Mouse (Mus musculus): ENCODE results near the gene Ube3b. TPM values are rescaled to one million over a fixed set of nuclear protein-coding genes. Genes with fewer than 3 reads are reported as not detected.

Gene Ube3b
- polyA plus RNA-seq, 1 experiment from 2014 or later = 46.3 TPM

DNA sequence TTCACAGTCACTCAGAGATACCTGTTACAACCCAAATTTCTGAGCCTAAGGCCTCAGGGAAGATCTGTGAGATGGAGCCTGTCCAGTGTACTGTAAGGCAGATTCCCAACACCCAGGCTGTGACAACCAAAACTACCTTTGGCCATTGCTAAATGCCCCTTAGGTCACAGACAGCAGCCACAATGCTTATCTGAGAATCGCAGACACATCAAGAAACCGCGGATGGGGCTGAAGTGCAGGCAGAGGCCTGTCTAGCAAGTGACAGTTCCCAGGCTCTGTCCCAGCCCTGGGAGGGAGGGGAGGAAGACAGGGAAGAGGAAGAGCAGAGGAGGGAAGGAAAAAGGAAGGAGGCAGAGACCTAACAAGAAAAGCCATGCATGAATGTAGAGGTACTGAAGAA lies 9.1 kb upstream of the Ube3b start:
- Histone ChIP-seq H3K9me3 (ENCODE audit: control insufficient read depth, low read depth, low read length) (no peaks in the 10 kb centered on the region), H3K4me1 (ENCODE audit: control insufficient read depth, insufficient read depth, low read length) (peaks cover 52% of the 10 kb centered on the region), H3K27ac (ENCODE audit: low read length) (peak overlapping the region; percentile 98), H3K4me2 (replicated peaks; ENCODE audit: low read depth, low read length) (peak overlapping the region; percentile 16; the same call in 1 of the 2 replicates), H3K4me3 (ENCODE audit: low read depth, low read length) (no peak overlapping the region), H3K36me3 (ENCODE audit: control insufficient read depth, insufficient read depth, low read length) (peaks cover 71% of the 10 kb centered on the region), H3K9ac (replicated peaks; ENCODE audit: low read depth, low read length) (no peak overlapping the region), H3K27me3 (ENCODE audit: control insufficient read depth, insufficient read depth, low read length) (no peaks in the 10 kb centered on the region)
- ATAC-seq (ENCODE audit: insufficient number of reproducible peaks, insufficient read depth, low FRiP score, low read depth) = no peak
- 45% methylated on average over 3 of the region's 3 CpGs for WGBS

DNA sequence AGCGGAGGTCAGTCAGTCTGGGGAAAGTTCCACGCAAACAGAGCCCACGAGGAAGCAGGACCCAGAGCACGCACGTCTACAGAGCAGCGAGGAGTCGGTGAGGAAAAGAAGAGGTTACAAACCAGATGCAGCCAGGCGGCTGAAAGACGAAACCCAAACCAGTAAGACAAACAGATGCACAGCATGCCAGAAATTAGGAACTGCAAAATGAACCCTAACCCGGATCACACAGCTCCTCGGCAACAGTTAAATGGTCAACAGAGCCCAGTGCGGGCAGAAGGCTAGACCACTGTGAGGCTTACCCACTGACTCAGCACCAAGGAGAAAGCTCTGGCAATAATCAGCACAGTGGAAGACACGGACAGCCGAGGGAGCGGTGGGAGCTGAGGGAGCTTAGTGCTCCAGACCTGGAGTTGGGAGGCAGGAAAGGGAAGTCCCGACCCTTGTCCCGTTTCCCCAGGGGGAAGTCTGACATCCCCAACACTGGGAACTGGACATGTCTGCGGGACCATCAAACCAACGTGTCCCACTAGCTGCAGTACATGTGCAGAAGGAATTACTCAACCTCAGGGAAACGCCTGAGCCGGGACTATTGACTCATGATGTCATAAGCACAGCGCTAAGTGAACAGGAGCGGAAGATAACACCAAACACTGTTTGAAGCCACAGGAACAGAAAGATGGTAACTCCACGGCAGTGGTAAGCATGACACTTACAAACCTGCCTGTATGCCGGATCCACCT lies 8.5 kb upstream of the Ube3b start:
- H3K4me1 ChIP-seq (ENCODE audit: control insufficient read depth, insufficient read depth, low read length) = peaks cover 57% of the 10 kb centered on the region
- H3K9me3 ChIP-seq (ENCODE audit: control insufficient read depth, low read depth, low read length) = no peaks in the 10 kb centered on the region
- H3K27ac ChIP-seq (ENCODE audit: low read length) = peak overlapping the region; percentile 98
- H3K4me3 ChIP-seq (ENCODE audit: low read depth, low read length) = no peak overlapping the region
- WGBS = 55% methylated on average over 25 of the region's 25 CpGs
- no peaks in the 10 kb centered on the region for H3K27me3 ChIP-seq (ENCODE audit: control insufficient read depth, insufficient read depth, low read length)
- peaks cover 65% of the 10 kb centered on the region for H3K36me3 ChIP-seq (ENCODE audit: control insufficient read depth, insufficient read depth, low read length)
- peak overlapping the region; percentile 16; the same call in 1 of the 2 replicates for H3K4me2 ChIP-seq (replicated peaks; ENCODE audit: low read depth, low read length)
- no peak for ATAC-seq (ENCODE audit: insufficient number of reproducible peaks, insufficient read depth, low FRiP score, low read depth)
- H3K9ac ChIP-seq (replicated peaks; ENCODE audit: low read depth, low read length) = no peak overlapping the region

DNA sequence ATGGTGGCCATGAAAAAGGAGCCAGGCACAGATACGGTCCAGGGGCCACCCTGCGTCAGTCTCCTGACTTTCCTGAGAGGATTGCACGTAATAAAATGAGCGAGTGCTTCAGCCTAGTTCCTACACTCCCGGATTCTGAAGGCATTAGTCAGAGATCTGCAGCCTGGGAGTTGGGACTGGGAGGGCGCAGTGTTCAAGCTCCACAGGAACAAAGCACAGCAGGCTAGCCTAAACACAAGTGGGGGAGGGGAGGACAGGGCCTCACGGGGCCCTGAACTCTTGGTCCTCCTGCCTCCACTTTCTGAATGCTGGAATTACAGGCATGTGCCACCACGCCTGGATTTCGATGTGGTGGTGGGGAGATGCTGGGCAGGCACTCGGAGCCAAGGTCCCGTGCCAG lies 7.8 kb upstream of the Ube3b start:
- peak overlapping the region; percentile 98 for H3K27ac ChIP-seq (ENCODE audit: low read length)
- peaks cover 59% of the 10 kb centered on the region for H3K36me3 ChIP-seq (ENCODE audit: control insufficient read depth, insufficient read depth, low read length)
- H3K27me3 ChIP-seq (ENCODE audit: control insufficient read depth, insufficient read depth, low read length) = no peaks in the 10 kb centered on the region
- 0 out of 2 replicates have a peak overlapping the region, but pooled peaks have one; percentile 12 for H3K4me2 ChIP-seq (replicated peaks; ENCODE audit: low read depth, low read length)
- 48% methylated on average over 11 of the region's 11 CpGs for WGBS
- H3K9me3 ChIP-seq (ENCODE audit: control insufficient read depth, low read depth, low read length) = no peaks in the 10 kb centered on the region
- no peak overlapping the region for H3K4me3 ChIP-seq (ENCODE audit: low read depth, low read length)
- no peak overlapping the region for H3K9ac ChIP-seq (replicated peaks; ENCODE audit: low read depth, low read length)
- ATAC-seq (ENCODE audit: insufficient number of reproducible peaks, insufficient read depth, low FRiP score, low read depth) = 0 out of 2 replicates have a peak, but pooled peaks have one; percentile 5
- H3K4me1 ChIP-seq (ENCODE audit: control insufficient read depth, insufficient read depth, low read length) = peaks cover 62% of the 10 kb centered on the region

- Histone ChIP-seq H3K4me2 (replicated peaks; ENCODE audit: low read depth, low read length) (no peak overlapping the region), H3K4me1 (ENCODE audit: control insufficient read depth, insufficient read depth, low read length) (peaks cover 68% of the 10 kb centered on the region), H3K4me3 (ENCODE audit: low read depth, low read length) (no peak overlapping the region)
Observed at GRCm38 (mm10) chr5:114373174-114373573, 7.2 kb upstream of the Ube3b start.

DNA sequence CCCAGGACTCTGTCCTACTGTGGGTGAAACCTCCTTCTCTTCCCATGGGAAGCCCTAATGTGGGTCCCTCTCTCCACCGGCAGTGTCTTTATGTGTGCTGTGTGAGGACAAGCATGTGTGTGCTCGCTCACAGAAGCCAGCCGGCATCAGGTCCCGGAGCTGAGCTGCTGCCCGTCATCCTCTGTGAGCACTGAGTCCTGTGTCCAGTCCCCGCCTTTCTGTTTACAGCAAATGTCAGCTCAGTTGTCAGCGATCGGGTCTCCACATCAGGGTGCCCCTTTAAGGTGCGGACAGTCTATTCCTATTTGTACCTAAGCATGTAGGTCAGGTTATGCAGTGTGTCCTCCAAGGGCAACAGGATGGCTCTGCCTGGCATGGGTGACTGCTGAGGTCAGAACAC lies 6.8 kb upstream of the Ube3b start:
- Histone ChIP-seq H3K4me2 (replicated peaks; ENCODE audit: low read depth, low read length) (no peak overlapping the region), H3K9ac (replicated peaks; ENCODE audit: low read depth, low read length) (no peak overlapping the region), H3K36me3 (ENCODE audit: control insufficient read depth, insufficient read depth, low read length) (peaks cover 49% of the 10 kb centered on the region)

More at GRCm38 (mm10) chr5:114373174-114373573, 7.2 kb upstream of the Ube3b start:
- no peaks in the 10 kb centered on the region for H3K9me3 ChIP-seq (ENCODE audit: control insufficient read depth, low read depth, low read length)
- H3K36me3 ChIP-seq (ENCODE audit: control insufficient read depth, insufficient read depth, low read length) = peaks cover 52% of the 10 kb centered on the region
- H3K9ac ChIP-seq (replicated peaks; ENCODE audit: low read depth, low read length) = no peak overlapping the region
- ATAC-seq (ENCODE audit: insufficient number of reproducible peaks, insufficient read depth, low FRiP score, low read depth) = no peak
- H3K27me3 ChIP-seq (ENCODE audit: control insufficient read depth, insufficient read depth, low read length) = no peaks in the 10 kb centered on the region
- WGBS = 67% methylated on average over 11 of the region's 11 CpGs
- H3K27ac ChIP-seq (ENCODE audit: low read length) = peak overlapping the region; percentile 98

DNA sequence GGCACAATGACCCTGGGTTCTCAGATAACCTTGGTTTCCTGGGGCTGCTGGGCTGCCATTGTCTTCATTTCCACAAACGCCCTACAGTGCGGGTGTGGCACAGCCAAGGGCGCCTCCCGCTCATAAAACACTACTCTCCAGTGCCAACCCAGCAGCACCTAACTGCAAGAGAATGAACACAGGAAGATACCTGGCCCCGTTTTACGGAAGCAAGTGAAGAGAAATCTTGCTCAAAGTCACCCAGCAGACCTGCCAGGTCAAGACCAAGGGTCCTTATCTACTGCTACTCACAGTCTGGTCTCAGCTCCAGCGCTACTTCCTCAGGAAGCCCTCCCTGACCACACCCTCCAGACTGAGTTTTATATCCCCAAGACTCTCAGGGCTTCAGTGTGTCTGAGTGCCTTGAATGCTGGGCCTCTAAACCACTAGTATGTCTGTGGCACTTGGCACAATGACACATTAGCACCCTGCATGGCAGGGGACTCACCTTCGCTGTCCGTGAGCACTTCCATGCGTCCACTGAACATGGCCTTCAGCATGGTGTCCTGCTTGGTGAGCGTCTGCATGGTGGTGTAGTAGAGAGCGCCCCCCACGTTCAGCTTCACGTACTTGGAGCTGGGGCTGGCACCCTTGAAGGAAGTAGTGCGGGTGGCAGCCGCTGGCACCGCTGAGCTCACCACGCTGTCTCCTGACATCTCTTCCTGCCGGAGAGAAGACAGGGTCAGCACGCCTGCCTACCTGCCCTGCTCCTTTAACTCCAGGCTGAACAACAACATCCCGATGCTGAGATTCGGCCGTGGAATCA lies 5.8 kb upstream of the Ube3b start:
- Histone ChIP-seq H3K4me1 (ENCODE audit: control insufficient read depth, insufficient read depth, low read length) (peaks cover 73% of the 10 kb centered on the region), H3K9ac (replicated peaks; ENCODE audit: low read depth, low read length) (no peak overlapping the region), H3K9me3 (ENCODE audit: control insufficient read depth, low read depth, low read length) (no peaks in the 10 kb centered on the region), H3K27ac (ENCODE audit: low read length) (no peak overlapping the region), H3K4me2 (replicated peaks; ENCODE audit: low read depth, low read length) (no peak overlapping the region), H3K27me3 (ENCODE audit: control insufficient read depth, insufficient read depth, low read length) (no peaks in the 10 kb centered on the region), H3K36me3 (ENCODE audit: control insufficient read depth, insufficient read depth, low read length) (peaks cover 41% of the 10 kb centered on the region), H3K4me3 (ENCODE audit: low read depth, low read length) (no peak overlapping the region)
- ATAC-seq (ENCODE audit: insufficient number of reproducible peaks, insufficient read depth, low FRiP score, low read depth) = no peak
- WGBS = 86% methylated on average over 23 of the region's 23 CpGs

More for the DNA sequence above, 6.8 kb upstream of the Ube3b start:
- Histone ChIP-seq H3K9me3 (ENCODE audit: control insufficient read depth, low read depth, low read length) (no peaks in the 10 kb centered on the region), H3K4me1 (ENCODE audit: control insufficient read depth, insufficient read depth, low read length) (peaks cover 70% of the 10 kb centered on the region), H3K27ac (ENCODE audit: low read length) (peak overlapping the region; percentile 98), H3K4me3 (ENCODE audit: low read depth, low read length) (no peak overlapping the region), H3K27me3 (ENCODE audit: control insufficient read depth, insufficient read depth, low read length) (no peaks in the 10 kb centered on the region)
- ATAC-seq (ENCODE audit: insufficient number of reproducible peaks, insufficient read depth, low FRiP score, low read depth) = no peak
- 86% methylated on average over 9 of the region's 9 CpGs for WGBS

GRCm38 (mm10) chr5:114378177-114378920 lies 2.1 kb upstream of the Ube3b start:
- H3K4me2 ChIP-seq (replicated peaks; ENCODE audit: low read depth, low read length) = peak overlapping the region; percentile 82
- no peak overlapping the region for H3K9ac ChIP-seq (replicated peaks; ENCODE audit: low read depth, low read length)
- H3K4me3 ChIP-seq (ENCODE audit: low read depth, low read length) = peak overlapping the region; percentile 89
- H3K27me3 ChIP-seq (ENCODE audit: control insufficient read depth, insufficient read depth, low read length) = no peaks in the 10 kb centered on the region
- 49% methylated on average over 10 of the region's 10 CpGs for WGBS
- no peak for ATAC-seq (ENCODE audit: insufficient number of reproducible peaks, insufficient read depth, low FRiP score, low read depth)
- no peak overlapping the region for H3K27ac ChIP-seq (ENCODE audit: low read length)
- H3K9me3 ChIP-seq (ENCODE audit: control insufficient read depth, low read depth, low read length) = no peaks in the 10 kb centered on the region
- peaks cover 48% of the 10 kb centered on the region for H3K4me1 ChIP-seq (ENCODE audit: control insufficient read depth, insufficient read depth, low read length)
- H3K36me3 ChIP-seq (ENCODE audit: control insufficient read depth, insufficient read depth, low read length) = peaks cover 20% of the 10 kb centered on the region

GRCm38 (mm10) chr5:114378936-114379335 lies 1.5 kb upstream of the Ube3b start:
- ATAC-seq (ENCODE audit: insufficient number of reproducible peaks, insufficient read depth, low FRiP score, low read depth) = no peak
- Histone ChIP-seq H3K36me3 (ENCODE audit: control insufficient read depth, insufficient read depth, low read length) (peaks cover 14% of the 10 kb centered on the region), H3K4me2 (replicated peaks; ENCODE audit: low read depth, low read length) (peak overlapping the region; percentile 82), H3K27ac (ENCODE audit: low read length) (no peak overlapping the region), H3K9me3 (ENCODE audit: control insufficient read depth, low read depth, low read length) (no peaks in the 10 kb centered on the region), H3K9ac (replicated peaks; ENCODE audit: low read depth, low read length) (peak overlapping the region; percentile 92; the same call in 1 of the 2 replicates), H3K4me1 (ENCODE audit: control insufficient read depth, insufficient read depth, low read length) (peaks cover 44% of the 10 kb centered on the region), H3K4me3 (ENCODE audit: low read depth, low read length) (peak overlapping the region; percentile 89), H3K27me3 (ENCODE audit: control insufficient read depth, insufficient read depth, low read length) (no peaks in the 10 kb centered on the region)
- WGBS = 34% methylated on average over 6 of the region's 6 CpGs
